Mouse (Mus musculus) liver, adult 2 months (tissue): ENCODE data around the gene Dnajc27.

Experiments used
- CTCF ChIP-seq: fragments of 200-500 bp; IDR thresholded peaks from 2 replicates; pipeline ENCODE4 v1.5.1; 2011; ENCODE audit warnings: low read depth, low read length, control low read depth
- POLR2A ChIP-seq: fragments of 200-500 bp; IDR thresholded peaks from 2 replicates; pipeline ENCODE4 v1.6.1; 2011; ENCODE audit warnings: low read length, control low read depth; ENCODE audit not compliant: insufficient read depth; ENCODE audit errors: extremely low read depth

GRCm38 (mm10) chr12:4133847-4134212 is 51.4 kb downstream of the Dnajc27 start:
- no peak for TF ChIP-seq CTCF
- no peak for TF ChIP-seq POLR2A
